Mouse (Mus musculus) thymus, postnatal 25 days (tissue): ENCODE results near the gene Gm28434.

Experiments
- DNase-seq: peaks from one replicate; pipeline ENCODE4 v3.0.0; 2022

The Gm28434 gene

DNA sequence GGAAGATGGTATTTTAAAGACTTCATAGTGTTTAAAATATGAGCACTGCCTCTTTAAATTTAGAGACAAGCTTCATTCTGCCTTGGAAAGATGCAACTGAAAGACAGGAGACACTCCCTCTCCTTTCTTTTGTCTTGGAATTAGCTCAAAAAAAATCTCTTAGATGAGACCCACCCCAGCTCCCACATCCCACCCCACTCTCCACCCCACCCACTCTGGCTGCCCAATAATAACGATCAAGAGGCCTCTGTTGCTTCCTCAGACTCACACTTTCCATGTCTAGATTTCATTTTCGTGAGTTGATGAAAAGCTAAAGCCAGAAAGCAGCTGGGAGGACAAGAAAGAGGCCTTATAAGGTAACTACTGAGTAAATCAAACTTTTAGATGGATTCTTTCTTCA is at the start of gene Gm28434, which contains the start of gene 2310003L06Rik:
Gene Gm28434 (plus strand): TSS at position 317 of the 400 bp plus-strand sequence.
Gene 2310003L06Rik (plus strand): TSS at position 259 of the 400 bp plus-strand sequence.
- no peak for DNase-seq

DNA sequence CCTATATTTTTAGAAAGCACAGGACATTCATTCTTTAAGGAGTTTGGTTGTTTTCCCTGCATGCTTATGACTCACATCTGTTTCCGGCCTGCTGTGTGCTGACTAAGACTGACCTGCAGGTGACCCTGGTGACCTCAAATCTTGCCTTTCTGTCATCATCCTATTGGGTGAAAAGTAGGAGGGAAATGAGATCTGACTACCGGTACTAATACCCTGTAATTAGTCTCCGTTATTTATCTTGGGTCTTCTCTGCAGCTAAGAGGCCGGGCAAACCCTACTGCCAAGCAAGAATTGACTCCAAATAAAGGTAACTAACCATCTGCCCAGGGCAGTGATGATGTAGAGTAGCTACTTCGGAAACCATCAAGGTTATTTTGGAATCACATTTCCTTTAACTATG is 43.9 kb upstream of the Gm28434 start, which contains the start of gene Csn3:
Gene Csn3 (plus strand): TSS at position 208 of the 400 bp plus-strand sequence.
- DNase-seq = no peak

DNA sequence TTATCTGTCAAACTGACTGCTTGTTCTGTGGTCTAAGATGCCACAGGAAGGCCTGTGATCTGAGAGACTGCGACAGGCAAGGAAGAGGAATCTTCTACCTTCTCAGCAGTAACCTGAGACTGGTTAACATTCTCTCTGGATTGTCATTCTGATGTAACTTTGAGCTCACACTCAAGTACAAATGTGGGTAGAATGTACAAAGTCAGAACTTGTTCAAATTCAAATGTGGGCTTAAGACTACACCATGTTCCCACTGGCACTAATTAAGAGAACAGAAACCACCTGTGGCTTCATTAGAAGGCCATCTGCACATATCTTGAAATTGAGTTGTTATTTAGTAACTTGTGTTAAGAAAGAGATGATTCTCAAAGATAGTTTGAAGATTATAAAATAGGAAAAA is 37.7 kb upstream of the Gm28434 start:
- DNase-seq = no peak

GRCm38 (mm10) chr5:87940752-87941151 is 28.6 kb upstream of the Gm28434 start:
- no peak for DNase-seq

DNA sequence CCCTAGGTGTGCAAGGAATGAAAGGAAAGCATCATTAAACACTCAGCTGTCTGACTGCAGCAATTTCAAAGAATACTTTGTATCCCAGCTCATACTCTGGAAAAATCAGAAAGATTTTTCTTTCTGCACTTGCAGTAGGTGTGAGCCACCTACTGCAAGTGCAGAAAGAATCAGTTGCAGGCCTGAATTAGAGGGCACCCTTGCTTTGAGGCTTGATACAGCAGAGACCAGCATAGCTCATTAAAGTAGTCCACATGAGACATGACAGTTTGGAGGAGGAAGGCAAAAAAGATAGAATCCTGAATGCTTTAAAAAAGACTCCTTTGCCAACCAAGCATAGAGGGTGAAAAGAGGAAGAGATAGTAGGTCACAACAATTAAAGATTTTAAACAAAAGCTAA is 26.8 kb upstream of the Gm28434 start:
- no peak for DNase-seq

- DNase-seq = no peak
Observed at GRCm38 (mm10) chr5:87951836-87952235, 17.5 kb upstream of the Gm28434 start.

- DNase-seq = no peak
Observed at GRCm38 (mm10) chr5:87979139-87979538, 9.8 kb downstream of the Gm28434 start, which contains the start of gene Cabs1. Gene Cabs1 (plus strand): TSS chr5:87979439.

DNA sequence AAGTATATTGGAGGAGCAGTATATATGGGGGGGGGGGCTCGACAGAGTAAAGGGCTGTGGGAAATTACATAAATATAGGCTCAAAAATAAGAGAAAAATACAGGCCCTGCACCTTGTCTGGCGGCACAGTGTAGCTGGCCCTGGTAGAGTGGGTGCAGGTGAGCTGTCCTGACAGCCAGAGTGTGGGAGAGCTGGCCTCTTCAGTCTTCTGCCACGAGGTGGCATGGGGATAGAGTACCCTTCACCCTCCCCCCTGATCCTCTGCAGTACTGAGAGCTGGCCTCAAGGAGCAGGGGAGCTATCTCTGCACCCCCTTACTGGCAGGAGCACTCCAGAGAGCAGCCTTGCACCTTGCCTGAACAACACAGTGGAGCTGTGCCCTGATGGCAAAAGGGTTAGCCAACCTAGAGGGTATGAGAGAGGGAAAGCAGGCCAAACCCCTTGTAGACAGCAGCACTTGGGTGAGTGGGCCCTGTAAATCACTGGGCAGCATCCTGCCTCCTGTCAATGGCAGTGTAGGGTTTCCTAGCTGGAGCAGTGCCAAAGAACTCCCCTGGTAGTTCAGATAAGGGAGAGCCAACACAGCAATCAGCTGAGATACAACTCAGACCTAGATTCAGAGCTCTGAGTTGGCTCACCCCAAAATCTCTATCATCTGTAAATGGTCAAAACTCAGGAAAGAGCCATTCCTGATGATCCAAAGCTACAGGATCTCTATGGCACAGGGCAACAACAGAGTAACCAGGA is 13.3 kb downstream of the Gm28434 start:
- DNase-seq = no peak

GRCm38 (mm10) chr5:88002249-88002648 is 32.9 kb downstream of the Gm28434 start, which contains the start of gene Smr3a:
Gene Smr3a (plus strand): TSS chr5:88002549.
- DNase-seq = no peak

GRCm38 (mm10) chr5:88005241-88005640 is 35.9 kb downstream of the Gm28434 start:
- no peak for DNase-seq
